Mouse (Mus musculus): ENCODE results near the gene Mylk3. TPM values are rescaled to one million over a fixed set of nuclear protein-coding genes. Genes with fewer than 3 reads are reported as not detected.

Mylk3 gene
- polyA plus RNA-seq, 2 experiments = 0.53 to 1.2 TPM

GRCm38 (mm10) chr8:85323084-85323483 is 63.1 kb downstream of the Mylk3 start:
- Histone ChIP-seq H3K27ac (replicated peaks; ENCODE audit: low read depth, low read length) (no peak overlapping the region), H3K4me3 (replicated peaks; ENCODE audit: low read length) (no peak overlapping the region), H3K4me2 (replicated peaks; ENCODE audit: low read depth, low read length, severe bottlenecking) (no peak overlapping the region), H3K27me3 (ENCODE audit: control insufficient read depth, insufficient read depth, low read length) (no peaks in the 10 kb centered on the region), H3K9me3 (ENCODE audit: control insufficient read depth, low read length) (no peaks in the 10 kb centered on the region), H3K36me3 (ENCODE audit: control insufficient read depth, insufficient read depth, low read length) (no peaks in the 10 kb centered on the region), H3K9ac (ENCODE audit: low read depth, low read length, severe bottlenecking) (no peak overlapping the region), H3K4me1 (ENCODE audit: control insufficient read depth, insufficient read depth, low read length) (no peaks in the 10 kb centered on the region)
- no peak for TF ChIP-seq POLR2A (IDR thresholded peaks at IDR 0.05; ENCODE audit: borderline replicate concordance, extremely low read depth, insufficient read depth, insufficient read length)
- ATAC-seq (ENCODE audit: low FRiP score, low read depth) (no peak), DNase-seq (ENCODE audit: low spot score) (no peak)
- WGBS = 87% methylated on average over 3 of the region's 3 CpGs

- no peak overlapping the region for H3K4me3 ChIP-seq (replicated peaks; ENCODE audit: low read length)
- H3K4me1 ChIP-seq (ENCODE audit: control insufficient read depth, insufficient read depth, low read length) = no peaks in the 10 kb centered on the region
- no peak for TF ChIP-seq POLR2A (IDR thresholded peaks at IDR 0.05; ENCODE audit: borderline replicate concordance, extremely low read depth, insufficient read depth, insufficient read length)
- H3K9me3 ChIP-seq (ENCODE audit: control insufficient read depth, low read length) = no peaks in the 10 kb centered on the region
- no peak overlapping the region for H3K4me2 ChIP-seq (replicated peaks; ENCODE audit: low read depth, low read length, severe bottlenecking)
- no peaks in the 10 kb centered on the region for H3K27me3 ChIP-seq (ENCODE audit: control insufficient read depth, insufficient read depth, low read length)
- ATAC-seq (ENCODE audit: low FRiP score, low read depth) = no peak
- DNase-seq (ENCODE audit: low spot score) = no peak
- H3K36me3 ChIP-seq (ENCODE audit: control insufficient read depth, insufficient read depth, low read length) = no peaks in the 10 kb centered on the region
- H3K27ac ChIP-seq (replicated peaks; ENCODE audit: low read depth, low read length) = no peak overlapping the region
- 83% methylated on average over 15 of the region's 15 CpGs for WGBS
- H3K9ac ChIP-seq (ENCODE audit: low read depth, low read length, severe bottlenecking) = no peak overlapping the region
Observed at GRCm38 (mm10) chr8:85321981-85322380, 64.2 kb downstream of the Mylk3 start.

GRCm38 (mm10) chr8:85318534-85318933 is 67.6 kb downstream of the Mylk3 start:
- no peak overlapping the region for H3K4me2 ChIP-seq (replicated peaks; ENCODE audit: low read depth, low read length, severe bottlenecking)
- no peaks in the 10 kb centered on the region for H3K27me3 ChIP-seq (ENCODE audit: control insufficient read depth, insufficient read depth, low read length)
- H3K9me3 ChIP-seq (ENCODE audit: control insufficient read depth, low read length) = no peaks in the 10 kb centered on the region
- 94% methylated on average over 4 of the region's 4 CpGs for WGBS
- H3K9ac ChIP-seq (ENCODE audit: low read depth, low read length, severe bottlenecking) = no peak overlapping the region
- TF ChIP-seq POLR2A (IDR thresholded peaks at IDR 0.05; ENCODE audit: borderline replicate concordance, extremely low read depth, insufficient read depth, insufficient read length) = no peak
- H3K4me3 ChIP-seq (replicated peaks; ENCODE audit: low read length) = no peak overlapping the region
- DNase-seq (ENCODE audit: low spot score) (no peak), ATAC-seq (ENCODE audit: low FRiP score, low read depth) (no peak)
- H3K27ac ChIP-seq (replicated peaks; ENCODE audit: low read depth, low read length) = no peak overlapping the region
- no peaks in the 10 kb centered on the region for H3K4me1 ChIP-seq (ENCODE audit: control insufficient read depth, insufficient read depth, low read length)
- no peaks in the 10 kb centered on the region for H3K36me3 ChIP-seq (ENCODE audit: control insufficient read depth, insufficient read depth, low read length)

GRCm38 (mm10) chr8:85313036-85313435 is 73.1 kb downstream of the Mylk3 start:
- Histone ChIP-seq H3K4me2 (replicated peaks; ENCODE audit: low read depth, low read length, severe bottlenecking) (no peak overlapping the region), H3K9ac (ENCODE audit: low read depth, low read length, severe bottlenecking) (no peak overlapping the region), H3K9me3 (ENCODE audit: control insufficient read depth, low read length) (no peaks in the 10 kb centered on the region), H3K27me3 (ENCODE audit: control insufficient read depth, insufficient read depth, low read length) (no peaks in the 10 kb centered on the region), H3K36me3 (ENCODE audit: control insufficient read depth, insufficient read depth, low read length) (peaks cover 9% of the 10 kb centered on the region), H3K4me1 (ENCODE audit: control insufficient read depth, insufficient read depth, low read length) (no peaks in the 10 kb centered on the region), H3K27ac (replicated peaks; ENCODE audit: low read depth, low read length) (no peak overlapping the region), H3K4me3 (replicated peaks; ENCODE audit: low read length) (no peak overlapping the region)
- 87% methylated on average over 3 of the region's 3 CpGs for WGBS
- DNase-seq (ENCODE audit: low spot score) (no peak), ATAC-seq (ENCODE audit: low FRiP score, low read depth) (no peak)
- TF ChIP-seq POLR2A (IDR thresholded peaks at IDR 0.05; ENCODE audit: borderline replicate concordance, extremely low read depth, insufficient read depth, insufficient read length) = no peak

- no peaks in the 10 kb centered on the region for H3K9me3 ChIP-seq (ENCODE audit: control insufficient read depth, low read length)
- H3K27me3 ChIP-seq (ENCODE audit: control insufficient read depth, insufficient read depth, low read length) = no peaks in the 10 kb centered on the region
- H3K4me1 ChIP-seq (ENCODE audit: control insufficient read depth, insufficient read depth, low read length) = no peaks in the 10 kb centered on the region
- ATAC-seq (ENCODE audit: low FRiP score, low read depth) (peak; percentile 55; the same call in 1 of the 2 replicates), DNase-seq (ENCODE audit: low spot score) (peak; percentile 37)
- H3K9ac ChIP-seq (ENCODE audit: low read depth, low read length, severe bottlenecking) = no peak overlapping the region
- no peak overlapping the region for H3K4me2 ChIP-seq (replicated peaks; ENCODE audit: low read depth, low read length, severe bottlenecking)
- peaks cover 20% of the 10 kb centered on the region for H3K36me3 ChIP-seq (ENCODE audit: control insufficient read depth, insufficient read depth, low read length)
- TF ChIP-seq POLR2A (IDR thresholded peaks at IDR 0.05; ENCODE audit: borderline replicate concordance, extremely low read depth, insufficient read depth, insufficient read length) = no peak
- no peak overlapping the region for H3K4me3 ChIP-seq (replicated peaks; ENCODE audit: low read length)
- H3K27ac ChIP-seq (replicated peaks; ENCODE audit: low read depth, low read length) = no peak overlapping the region
Observed at GRCm38 (mm10) chr8:85311743-85312142, 74.4 kb downstream of the Mylk3 start.

GRCm38 (mm10) chr8:85308564-85308963 is 77.6 kb downstream of the Mylk3 start:
- no peak for TF ChIP-seq POLR2A (IDR thresholded peaks at IDR 0.05; ENCODE audit: borderline replicate concordance, extremely low read depth, insufficient read depth, insufficient read length)
- Histone ChIP-seq H3K4me2 (replicated peaks; ENCODE audit: low read depth, low read length, severe bottlenecking) (no peak overlapping the region), H3K4me3 (replicated peaks; ENCODE audit: low read length) (no peak overlapping the region), H3K36me3 (ENCODE audit: control insufficient read depth, insufficient read depth, low read length) (peaks cover 46% of the 10 kb centered on the region), H3K27ac (replicated peaks; ENCODE audit: low read depth, low read length) (no peak overlapping the region), H3K4me1 (ENCODE audit: control insufficient read depth, insufficient read depth, low read length) (no peaks in the 10 kb centered on the region), H3K9me3 (ENCODE audit: control insufficient read depth, low read length) (no peaks in the 10 kb centered on the region), H3K9ac (ENCODE audit: low read depth, low read length, severe bottlenecking) (no peak overlapping the region), H3K27me3 (ENCODE audit: control insufficient read depth, insufficient read depth, low read length) (no peaks in the 10 kb centered on the region)
- ATAC-seq (ENCODE audit: low FRiP score, low read depth) (no peak), DNase-seq (ENCODE audit: low spot score) (no peak)
- WGBS = 96% methylated on average over 2 of the region's 2 CpGs

All from limb, embryonic 14.5 days (tissue).